Mouse (Mus musculus): Measurements from ENCODE around the gene Pgm1.

DNA sequence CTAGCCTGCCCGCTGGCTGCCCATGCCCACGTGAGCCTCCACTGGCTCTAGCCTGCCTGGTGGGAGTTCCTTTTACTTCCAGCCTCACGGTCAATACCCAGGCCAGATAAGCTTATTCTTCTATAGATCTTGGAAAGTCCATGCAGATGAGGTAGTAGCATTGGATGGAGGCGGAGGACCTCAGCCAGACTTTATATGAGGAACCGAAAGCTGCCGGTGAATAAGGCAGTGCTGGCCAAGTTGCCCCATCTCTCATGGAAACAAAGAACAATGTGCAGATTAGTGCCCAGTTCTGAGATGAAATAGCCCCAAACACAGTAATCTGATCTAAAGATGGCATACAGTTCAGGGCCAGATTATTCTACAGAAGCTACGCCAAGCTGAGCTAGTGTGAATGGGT lies 103.4 kb downstream of the Pgm1 start:
- no peak for TF ChIP-seq CTCF (IDR thresholded peaks at IDR 0.05; ENCODE audit: control insufficient read depth, insufficient read depth, insufficient replicate concordance, low read depth, low read length)
- no peak for TF ChIP-seq POLR2A (IDR thresholded peaks at IDR 0.05; ENCODE audit: control insufficient read depth, low read depth, low read length)
